In the genomic region with DNA sequence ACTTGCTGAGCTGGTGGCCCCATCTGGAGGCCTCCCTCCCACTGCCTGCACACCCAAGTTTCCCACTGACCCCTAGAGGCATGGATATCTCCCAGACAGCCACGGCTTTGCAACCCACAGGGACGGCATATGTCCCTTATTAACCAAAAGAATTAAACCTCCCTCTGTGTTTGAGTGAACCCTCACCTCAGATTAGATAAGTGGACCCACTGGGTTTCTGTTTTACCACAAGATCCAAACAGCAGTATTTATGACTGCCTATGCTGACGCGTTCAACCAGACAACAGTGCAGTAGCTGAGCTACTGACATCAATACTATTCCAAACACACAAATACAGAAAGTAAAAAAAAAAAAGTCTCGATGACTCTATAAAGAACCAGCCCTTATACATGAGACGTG, we compare ENCODE assay signal across 22 mouse cellular contexts. TPM values are rescaled to one million over a fixed set of nuclear protein-coding genes. Genes with fewer than 3 reads are reported as not detected.
DNase-seq lines count a peak whose midpoint lies in the region; ATAC-seq and TF ChIP-seq lines count a peak whose summit lies in the region.
"Had no signal": no experiment of that assay in that cellular context is flagged by ENCODE, and none has a peak within 500 bp of the region (broad histone marks: within the 10 kb centered on the region; RNA-seq: fewer than 3 reads in every experiment).

No protein-coding gene starts in this region.

- H3K4me1 ChIP-seq in liver, embryonic 11.5 days (replicated peaks; ENCODE audit: control insufficient read depth, insufficient read depth, low read length), result peaks cover 29% of the 10 kb centered on the region
- H3K4me1 ChIP-seq in liver, embryonic 12.5 days, result peaks cover 81% of the 10 kb centered on the region
- H3K4me1 ChIP-seq in cerebellum, adult 2 months (ENCODE audit: control insufficient read depth, insufficient read depth, low read length), result no peaks in the 10 kb centered on the region
- H3K4me1 ChIP-seq: heart, embryonic 15.5 days; hindbrain, embryonic 15.5 days had no signal

- WGBS in liver, embryonic 11.5 days, result 38% methylated on average over 6 of the region's 6 CpGs
- WGBS in liver, embryonic 12.5 days (ENCODE audit: insufficient replicate concordance), result 30% methylated on average over 6 of the region's 6 CpGs
- WGBS in cerebellum, adult 2 months, result 87% methylated on average over 6 of the region's 6 CpGs

- peaks cover 32% of the 10 kb centered on the region for H3K27me3 ChIP-seq in liver, embryonic 11.5 days (replicated peaks; ENCODE audit: control insufficient read depth, insufficient read depth, low read length)
- peaks cover 60% of the 10 kb centered on the region for H3K27me3 ChIP-seq in liver, embryonic 12.5 days (replicated peaks)
- H3K27me3 ChIP-seq in cerebellum, adult 2 months (ENCODE audit: control insufficient read depth, insufficient read depth, low read length), result no peaks in the 10 kb centered on the region
- H3K27me3 ChIP-seq: heart, embryonic 15.5 days; hindbrain, embryonic 15.5 days; midbrain, embryonic 13.5 days had no signal

- H3K27ac ChIP-seq in gastrocnemius, adult 2 months, result peak overlapping the region; percentile 20; the same call in 1 of the 2 replicates
- H3K27ac ChIP-seq in liver, embryonic 11.5 days (ENCODE audit: low read depth, low read length), result no peak overlapping the region
- no peak overlapping the region for H3K27ac ChIP-seq in liver, embryonic 12.5 days
- H3K27ac ChIP-seq in cerebellum, adult 2 months (ENCODE audit: insufficient read depth, low read length), result no peak overlapping the region
- H3K27ac ChIP-seq: heart, embryonic 15.5 days; hindbrain, embryonic 15.5 days; macrophage; midbrain, embryonic 13.5 days had no signal

- TF ChIP-seq CTCF in gastrocnemius, adult 2 months (IDR thresholded peaks at IDR 0.05), result no peak
- TF ChIP-seq CTCF in cerebellum, adult 2 months (IDR thresholded peaks at IDR 0.05; ENCODE audit: borderline replicate concordance, insufficient read depth, low read depth, low read length), result no peak

- no peak overlapping the region for H3K4me3 ChIP-seq in gastrocnemius, adult 2 months
- H3K4me3 ChIP-seq in liver, embryonic 11.5 days (ENCODE audit: low read depth, low read length), result no peak overlapping the region
- no peak overlapping the region for H3K4me3 ChIP-seq in liver, embryonic 12.5 days
- no peak overlapping the region for H3K4me3 ChIP-seq in cerebellum, adult 2 months (replicated peaks; ENCODE audit: insufficient read depth, low read depth, low read length)
- H3K4me3 ChIP-seq: heart, embryonic 15.5 days; hindbrain, embryonic 15.5 days; midbrain, embryonic 13.5 days had no signal

- no peak for TF ChIP-seq POLR2A in cerebellum, adult 2 months (IDR thresholded peaks at IDR 0.05; ENCODE audit: borderline replicate concordance, insufficient read depth, low read length)

- DNase-seq in gastrocnemius, adult 2 months, result no peak
- no peak for DNase-seq in gastrocnemius, postnatal 14 days
- no peak for DNase-seq in liver, embryonic 11.5 days (ENCODE audit: low spot score)
- DNase-seq in liver, result no peak
- no peak for DNase-seq in cerebellum, adult 2 months
- DNase-seq: adrenal gland, postnatal 36 days; cerebellum, adult 11 months; cerebellum, postnatal 10 days; gastrocnemius, postnatal 36 days; kidney, postnatal 25 days; left cerebral cortex, postnatal 4 days; thymus, adult 18-20 months; thymus, postnatal 36 days had no signal

- no peak for ATAC-seq in liver, embryonic 11.5 days (replicated peaks; ENCODE audit: low FRiP score)
- ATAC-seq in liver, embryonic 12.5 days, result no peak
- ATAC-seq in erythroid progenitor cell, adult 5-6 weeks (replicated peaks; ENCODE audit: low FRiP score, poor library complexity, severe bottlenecking), result no peak
- ATAC-seq: CD4-positive, CD25-positive, alpha-beta regulatory T cell, adult 4 months; forebrain, embryonic 14.5 days; midbrain, embryonic 13.5 days; Patski had no signal

- H3K36me3 ChIP-seq in liver, embryonic 11.5 days (ENCODE audit: control insufficient read depth, insufficient read depth, low read length), result no peaks in the 10 kb centered on the region
- no peaks in the 10 kb centered on the region for H3K36me3 ChIP-seq in liver, embryonic 12.5 days
- H3K36me3 ChIP-seq: heart, embryonic 15.5 days; hindbrain, embryonic 15.5 days; midbrain, embryonic 13.5 days had no signal

- peak overlapping the region; percentile 34; the same call in 1 of the 2 replicates for H3K9ac ChIP-seq in liver, embryonic 11.5 days (ENCODE audit: low read depth, low read length)
- no peak overlapping the region for H3K9ac ChIP-seq in liver, embryonic 12.5 days
- H3K9ac ChIP-seq: heart, embryonic 15.5 days; hindbrain, embryonic 15.5 days; midbrain, embryonic 13.5 days had no signal

- H3K4me2 ChIP-seq in liver, embryonic 11.5 days, result peak overlapping the region; percentile 15
- peak overlapping the region; percentile 15; the same call in 1 of the 2 replicates for H3K4me2 ChIP-seq in liver, embryonic 12.5 days
- H3K4me2 ChIP-seq: heart, embryonic 15.5 days; hindbrain, embryonic 15.5 days; midbrain, embryonic 13.5 days had no signal

- intact Hi-C loops in gastrocnemius, adult 2 months (cut with DNase I), result no loop called here
- intact Hi-C loops in gastrocnemius, postnatal 14 days (cut with DNase I; ENCODE audit: low total_unique reads), result no loop called here

- H3K9me3 ChIP-seq in liver, embryonic 11.5 days (ENCODE audit: control insufficient read depth, low read length), result no peaks in the 10 kb centered on the region
- no peaks in the 10 kb centered on the region for H3K9me3 ChIP-seq in liver, embryonic 12.5 days (replicated peaks)
- H3K9me3 ChIP-seq: heart, embryonic 15.5 days; hindbrain, embryonic 15.5 days; midbrain, embryonic 13.5 days had no signal

RNA-seq across cellular contexts. Expression of gene Zbtb16, which starts 29.4 kb away (rescaled TPM):
- total RNA-seq in gastrocnemius, adult 2 months (2021), result 100 to 1,000 TPM; 163 to 166 TPM
- 100 to 1,000 TPM in 1 of 2 experiments, 10 to 100 TPM in 1; 70.1 to 157 TPM for total RNA-seq in gastrocnemius, postnatal 14 days (2021)
- polyA plus RNA-seq in liver, embryonic 11.5 days (2014; fragmentation: Nextera tagmentation; extraction: Ambion mirVana), result 2.3 and 2.8 TPM in 2 replicates
- 1.5 and 1.6 TPM in 2 replicates for polyA plus RNA-seq in liver, embryonic 12.5 days (2016; fragmentation: Nextera tagmentation; extraction: Ambion mirVana)
- polyA plus RNA-seq in cerebellum, adult 2 months (2012; rRNA removed), result 5.0 and 8.5 TPM in 2 replicates
- under 0.01 TPM in 1 of 2 replicates, not detected in the other for total RNA-seq in erythroid progenitor cell, adult 5-6 weeks (2015; ENCODE audit: low replicate concordance)
- 0.13 and 0.76 TPM in 2 replicates for total RNA-seq in erythroid progenitor cell, adult 5-6 weeks (2017; ENCODE audit: low replicate concordance)
- polyA plus RNA-seq: CD4-positive, CD25-positive, alpha-beta regulatory T cell, adult 4 months had no signal

Comparison
In these comparisons a context has a peak if more than half of its experiments do, and no peak if none do; other contexts are left out.
1. RNA of gene Zbtb16, which starts 29.4 kb away (total RNA-seq): 163 to 166 TPM in gastrocnemius, adult 2 months and 70.1 to 157 TPM in gastrocnemius, postnatal 14 days; under 0.01 to 0.76 TPM in erythroid progenitor cell, adult 5-6 weeks; every median in the first group is over 10 times any median in the second.